Mouse (Mus musculus) testis, postnatal 10 days (tissue): ENCODE results near the gene Lrrc18.

Experiments
- DNase-seq: peaks from one replicate; pipeline ENCODE4 v3.0.0; 2021; ENCODE audit warnings: low spot score

Lrrc18 gene

DNA sequence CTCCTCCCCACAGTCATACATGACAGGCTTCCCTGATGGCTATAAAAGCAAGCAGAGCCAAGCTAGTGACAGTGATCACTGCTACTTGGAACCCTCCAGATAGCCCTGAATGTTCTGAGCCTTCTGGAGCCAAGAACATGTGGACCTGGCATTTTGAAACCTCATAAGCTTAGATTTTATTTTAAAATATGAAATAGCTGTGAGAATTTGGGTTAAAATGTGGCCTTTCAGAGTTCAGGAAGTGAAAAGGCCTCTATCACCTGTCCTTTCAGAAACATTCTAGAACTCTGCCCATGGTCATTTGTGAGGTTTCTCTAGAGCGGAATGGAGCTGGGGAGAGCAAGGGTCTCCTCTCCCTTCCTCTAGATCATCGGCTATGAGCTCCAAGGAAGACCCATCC lies at the start of gene Lrrc18:
Gene Lrrc18 (plus strand): TSS at position 301 of the 400 bp plus-strand sequence.
- no peak for DNase-seq

DNA sequence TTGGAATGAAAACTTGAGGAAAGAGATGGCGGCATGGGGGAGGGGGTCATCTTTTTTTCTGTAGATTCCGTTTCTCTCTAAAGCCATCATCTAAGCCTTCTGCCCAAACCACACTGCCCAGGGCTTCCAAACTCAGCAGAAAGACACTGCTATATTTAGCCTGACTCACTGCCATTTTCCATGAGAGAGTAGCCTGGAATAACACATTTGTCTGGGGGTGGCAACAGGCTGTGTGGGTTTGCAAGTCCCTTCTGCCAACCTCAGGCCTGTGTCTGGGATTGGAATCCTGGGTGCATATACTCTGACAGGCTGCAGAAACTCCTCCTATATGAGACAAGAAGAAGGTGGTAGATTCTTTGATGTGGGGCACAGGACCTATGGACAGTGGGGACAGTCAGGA lies 43.7 kb upstream of the Lrrc18 start:
- no peak for DNase-seq

DNA sequence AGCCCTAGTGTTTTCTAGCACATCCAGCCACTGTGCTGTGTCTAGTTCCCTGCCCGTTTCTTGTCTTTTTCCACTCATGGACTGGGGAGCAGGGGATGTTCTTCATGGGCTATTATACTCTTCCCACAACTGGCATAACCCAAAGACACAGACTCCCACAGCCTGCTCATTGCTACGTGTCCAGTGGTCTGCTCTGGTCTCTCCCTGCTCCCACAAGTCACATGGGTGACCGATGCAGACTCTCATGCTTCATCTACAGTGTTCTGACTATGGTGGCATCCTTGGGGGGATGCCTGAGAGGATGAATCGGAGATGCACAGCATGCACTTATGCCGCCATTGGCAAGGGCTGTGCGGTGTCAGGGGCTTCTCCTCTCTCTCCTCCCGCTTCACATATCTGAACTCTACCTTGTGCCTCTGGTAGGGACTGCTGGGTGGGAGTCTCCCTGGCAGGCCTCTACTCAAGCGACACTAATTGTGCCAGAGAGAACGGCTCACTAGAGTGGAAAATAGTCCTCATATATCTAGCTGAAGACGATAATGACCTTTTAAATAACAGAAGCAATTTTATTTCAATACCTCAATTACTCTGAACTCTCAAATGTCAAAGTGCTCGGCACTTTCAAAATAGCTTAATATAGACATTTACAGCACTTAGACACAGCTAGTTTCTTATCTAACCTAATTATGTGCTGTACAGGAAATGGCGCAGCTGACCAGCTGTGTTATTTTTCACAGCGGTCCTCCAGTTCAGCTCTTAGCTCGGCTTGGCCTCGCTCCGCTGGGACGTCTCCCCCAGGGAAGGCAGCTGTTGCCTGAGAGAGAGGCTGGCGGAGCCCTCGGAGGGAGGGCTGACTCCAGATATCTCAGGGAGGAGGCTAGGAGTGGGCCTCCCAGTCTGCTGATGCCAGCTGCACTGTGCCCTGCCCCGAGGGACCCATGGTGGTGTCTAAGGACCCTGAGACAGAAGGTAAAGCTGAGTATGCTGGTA lies 40.6 kb upstream of the Lrrc18 start:
- DNase-seq: peak; percentile 61

DNA sequence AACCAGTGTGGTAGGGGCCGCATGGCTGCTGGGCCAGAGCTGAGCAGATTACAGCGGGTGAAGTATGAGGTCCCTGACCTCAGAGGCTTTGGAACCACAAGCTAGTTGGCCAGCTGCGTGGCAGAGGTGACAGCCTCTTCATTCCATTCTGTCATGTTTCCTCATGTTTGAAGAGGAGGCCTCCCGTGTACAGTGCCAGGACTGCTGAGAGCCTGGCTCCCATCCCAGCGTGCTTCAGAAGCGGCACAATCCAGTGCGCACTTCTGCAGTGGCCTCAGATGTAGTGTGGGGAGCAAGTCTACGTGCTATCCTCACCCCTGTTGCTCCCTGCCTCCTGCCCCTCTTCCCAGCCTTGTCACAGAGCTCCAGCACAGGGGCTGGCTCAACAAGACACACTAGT lies 34.7 kb upstream of the Lrrc18 start:
- DNase-seq: no peak

DNA sequence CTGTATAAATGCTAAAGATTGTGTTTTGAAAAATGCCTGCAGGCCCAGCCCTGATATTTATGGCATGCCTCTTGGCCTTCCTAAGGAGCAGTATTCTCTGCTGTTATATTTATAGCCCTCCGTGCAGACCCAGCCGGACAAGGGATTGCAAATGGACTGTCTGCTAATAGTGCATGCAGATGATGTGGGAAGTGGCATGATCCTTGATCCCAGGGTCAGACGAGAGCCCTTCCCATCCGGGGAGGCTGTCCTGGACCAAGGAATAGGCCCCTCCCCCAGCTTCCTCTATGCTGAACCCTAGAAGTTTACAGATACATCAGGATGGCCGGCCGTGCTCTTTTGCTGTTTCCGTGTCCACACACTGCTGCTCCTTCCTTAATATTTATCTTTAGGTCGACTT lies 32.5 kb upstream of the Lrrc18 start:
- no peak for DNase-seq

DNA sequence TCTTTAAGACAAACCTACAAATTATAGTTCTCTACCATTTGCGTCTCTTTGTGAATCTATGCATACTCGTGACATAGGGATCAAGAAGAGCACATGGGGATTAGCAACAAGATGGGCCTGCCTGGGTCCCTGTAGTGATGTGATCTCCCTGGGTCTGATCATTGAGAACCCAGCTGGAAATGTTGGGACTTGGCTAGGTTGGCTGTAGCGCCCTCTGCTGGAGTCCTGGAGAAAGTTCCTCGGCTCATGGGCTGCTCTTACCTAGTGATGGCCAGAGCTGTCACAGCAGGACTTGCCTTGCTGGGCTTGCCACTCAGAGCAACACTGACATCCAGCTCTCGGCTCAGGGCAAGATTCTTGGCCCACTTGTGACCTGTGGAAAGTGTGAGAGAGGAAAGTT lies 30.7 kb upstream of the Lrrc18 start:
- DNase-seq: peak; percentile 85

DNA sequence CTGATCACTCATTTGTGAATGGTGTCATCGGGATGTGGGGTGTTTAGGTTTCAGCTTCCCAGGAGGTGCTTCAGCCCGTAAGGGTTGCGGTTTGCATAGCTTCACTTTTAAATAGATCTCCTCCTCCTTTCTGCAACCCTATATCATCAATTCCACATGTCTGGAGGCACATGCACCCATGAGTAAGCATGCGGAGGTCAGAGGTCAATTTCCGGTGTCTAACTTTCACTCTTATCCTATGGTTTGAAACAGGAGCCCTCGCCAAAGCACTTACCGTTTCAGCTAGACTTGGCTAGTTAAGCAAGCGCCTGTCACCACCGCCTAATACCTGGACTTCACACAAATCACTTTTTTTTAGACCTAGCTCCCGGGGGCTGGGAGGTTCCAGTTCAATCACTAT lies 26.4 kb upstream of the Lrrc18 start:
- DNase-seq: no peak

DNA sequence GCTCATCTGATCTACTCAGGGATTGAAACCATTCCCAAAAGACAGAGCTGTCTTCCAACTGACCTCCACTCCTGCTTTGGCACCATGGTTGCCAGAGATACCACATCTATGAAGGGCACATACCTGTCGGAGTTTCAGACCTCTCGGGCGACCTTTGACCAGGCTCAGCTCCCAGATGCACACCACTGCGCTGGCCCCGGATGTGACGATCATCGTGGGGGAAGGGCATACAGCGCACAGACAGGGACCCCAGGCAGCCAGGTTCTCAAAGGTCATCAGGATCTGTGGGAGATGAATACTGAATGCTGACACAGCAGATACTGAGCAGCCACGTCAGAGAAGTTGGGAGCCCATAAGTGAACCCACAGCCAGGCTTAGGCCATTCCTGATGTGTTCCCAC lies 20.5 kb upstream of the Lrrc18 start:
- no peak for DNase-seq

DNA sequence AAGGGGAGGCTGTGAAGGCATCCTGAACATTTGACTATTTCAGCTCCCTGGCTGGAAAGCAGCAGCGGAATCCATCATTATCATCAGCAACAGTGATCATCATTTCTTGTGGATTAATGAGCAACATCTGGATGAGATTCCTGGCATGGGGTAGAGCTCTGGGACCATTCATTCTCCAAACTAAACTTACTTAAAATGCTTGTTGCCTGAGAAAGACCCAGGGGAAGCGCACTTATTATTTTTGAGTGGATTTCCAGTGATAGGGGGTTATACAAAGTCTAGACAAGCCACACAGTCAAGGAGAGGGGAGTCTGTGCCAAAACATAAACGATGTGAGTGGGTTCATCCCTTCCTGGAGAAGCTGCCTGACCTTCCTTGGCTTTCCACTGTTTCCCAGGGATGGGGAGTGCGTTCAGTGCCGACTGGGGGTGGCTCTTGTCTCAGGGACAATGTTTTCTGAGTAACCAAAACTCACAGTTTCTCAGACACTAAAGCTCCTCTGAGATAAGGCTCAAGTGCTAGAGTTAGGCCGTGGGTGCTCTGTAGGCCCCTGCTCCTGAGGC lies 6.9 kb upstream of the Lrrc18 start:
- no peak for DNase-seq

DNA sequence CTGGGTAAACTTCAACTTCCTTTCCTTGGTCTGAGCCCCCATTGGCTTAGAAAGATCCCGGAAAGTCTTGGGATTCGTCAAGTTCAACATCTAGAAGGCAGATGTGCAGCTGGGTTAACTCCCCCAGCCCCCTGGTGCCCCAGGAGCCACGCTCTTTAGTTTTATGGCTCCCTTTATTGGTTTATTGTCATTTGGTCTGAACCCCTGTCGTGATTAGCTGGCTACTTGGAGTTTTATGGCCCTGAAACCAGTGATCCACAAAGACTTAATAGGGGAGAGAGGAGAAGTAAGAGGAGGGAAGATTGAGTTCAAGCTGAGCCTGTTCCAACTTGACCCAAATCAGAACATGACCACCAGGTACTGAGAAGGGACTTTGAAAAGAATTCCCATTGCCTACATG lies 4.5 kb upstream of the Lrrc18 start:
- DNase-seq: no peak

DNA sequence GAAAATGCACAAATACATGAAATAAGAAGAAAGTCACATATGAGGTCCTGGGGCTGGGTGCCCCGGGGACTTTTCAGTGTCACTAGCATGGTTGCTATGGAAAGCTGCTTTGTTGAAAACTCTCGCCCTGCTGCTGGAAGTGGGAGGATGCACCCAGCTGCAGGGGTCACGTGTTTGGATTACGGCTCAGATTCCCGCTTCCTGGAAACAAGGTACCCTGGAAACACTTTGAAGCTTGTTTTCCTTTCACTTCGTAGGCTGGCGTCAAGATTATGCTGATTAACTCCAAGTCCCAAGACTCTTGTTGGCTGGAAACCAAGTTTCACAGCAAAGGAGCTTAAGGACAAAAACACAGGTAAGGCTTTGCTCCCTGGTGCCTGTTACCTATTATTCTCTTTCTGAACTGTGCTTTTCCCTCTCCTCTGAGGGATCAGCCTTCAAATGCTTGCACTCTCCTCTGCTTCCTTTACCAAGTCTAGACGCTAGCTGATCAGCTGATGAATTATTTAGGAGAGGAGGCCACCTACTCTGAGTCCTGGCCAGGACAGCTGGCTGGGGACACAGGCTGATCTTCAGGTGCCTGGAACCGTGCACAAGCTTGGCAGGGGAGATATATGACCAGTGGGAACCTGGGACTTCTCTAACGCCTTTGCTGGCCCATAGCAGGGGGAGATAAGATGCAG lies 3.9 kb downstream of the Lrrc18 start:
- DNase-seq: no peak

DNA sequence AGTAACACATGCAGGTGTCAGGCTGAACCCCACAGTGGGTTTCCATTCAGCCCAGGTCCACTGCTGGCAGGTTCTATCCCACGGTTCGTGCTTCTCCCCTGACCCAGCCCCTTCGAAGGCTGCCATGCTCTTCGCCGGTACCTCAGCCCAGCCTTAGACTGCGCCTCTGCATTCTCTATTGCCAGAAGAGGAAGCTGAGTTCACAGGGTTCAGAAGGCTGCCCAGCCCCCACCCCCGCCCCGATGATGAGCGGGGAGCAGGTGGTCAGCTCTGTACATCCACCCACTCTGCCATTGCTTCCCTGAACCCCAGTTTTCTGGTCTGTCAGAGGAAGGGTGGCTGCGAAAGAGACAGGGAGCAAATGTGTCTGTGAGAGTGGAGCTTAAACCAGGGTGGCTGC lies 8.3 kb downstream of the Lrrc18 start:
- no peak for DNase-seq

DNA sequence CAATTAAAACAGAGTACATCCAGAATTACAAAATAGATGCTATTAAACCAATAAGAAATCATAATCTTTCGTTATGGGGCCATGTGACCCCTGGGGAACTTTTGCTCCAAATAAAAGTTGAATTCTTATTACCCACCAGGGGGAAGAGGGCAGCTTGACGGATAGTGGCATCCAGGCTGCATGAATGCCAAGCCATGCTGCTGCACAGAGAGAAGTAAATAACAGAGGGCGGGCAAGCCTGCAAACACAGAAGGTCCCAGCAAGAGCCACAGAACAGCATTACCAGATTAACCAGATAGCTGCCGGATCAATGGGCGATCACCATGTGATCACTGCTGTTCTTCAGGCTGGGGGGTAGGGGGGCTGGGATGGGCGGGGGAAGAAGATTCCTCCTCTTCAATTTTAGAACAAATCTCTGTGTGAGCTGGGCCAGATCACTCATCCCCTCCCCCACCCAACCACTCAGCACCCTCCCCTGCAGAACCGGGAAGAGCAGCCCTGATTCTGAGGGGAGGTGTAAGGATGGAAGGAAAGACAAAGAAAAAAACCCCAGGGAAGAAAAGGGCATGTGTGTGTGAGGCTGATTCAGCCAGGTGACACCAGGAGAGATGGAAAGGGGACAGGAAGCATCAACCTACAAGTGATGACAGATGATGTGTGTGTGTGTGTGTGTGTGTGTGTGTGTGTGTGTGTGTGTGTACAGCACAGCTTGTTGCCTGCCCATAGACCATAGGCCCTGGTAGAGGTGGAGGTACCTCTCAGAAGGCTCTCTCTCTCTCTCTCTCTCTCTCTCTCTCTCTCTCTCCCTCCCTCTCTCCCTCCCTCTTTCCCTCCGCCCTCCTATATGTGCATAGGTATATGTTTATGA lies 9.2 kb downstream of the Lrrc18 start:
- no peak for DNase-seq

DNA sequence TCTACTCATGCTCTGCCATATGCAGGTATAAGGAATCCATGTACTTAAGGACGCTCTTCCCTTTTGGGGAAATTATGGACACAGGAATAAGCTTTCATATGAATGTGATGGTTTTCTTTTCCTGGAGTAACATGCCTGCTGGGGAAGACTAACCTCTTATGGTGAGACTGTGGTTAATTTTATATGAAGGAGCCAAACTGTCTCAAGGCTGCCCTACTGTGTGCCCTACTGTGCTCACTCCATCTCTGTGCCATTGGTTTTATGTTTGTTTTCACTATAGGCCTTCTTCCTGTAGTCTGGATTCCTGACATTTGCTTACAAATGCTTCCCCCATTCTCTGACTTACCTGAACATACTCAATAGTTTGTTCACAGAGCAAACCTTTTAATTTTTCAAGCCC lies 13.9 kb downstream of the Lrrc18 start:
- DNase-seq: no peak

DNA sequence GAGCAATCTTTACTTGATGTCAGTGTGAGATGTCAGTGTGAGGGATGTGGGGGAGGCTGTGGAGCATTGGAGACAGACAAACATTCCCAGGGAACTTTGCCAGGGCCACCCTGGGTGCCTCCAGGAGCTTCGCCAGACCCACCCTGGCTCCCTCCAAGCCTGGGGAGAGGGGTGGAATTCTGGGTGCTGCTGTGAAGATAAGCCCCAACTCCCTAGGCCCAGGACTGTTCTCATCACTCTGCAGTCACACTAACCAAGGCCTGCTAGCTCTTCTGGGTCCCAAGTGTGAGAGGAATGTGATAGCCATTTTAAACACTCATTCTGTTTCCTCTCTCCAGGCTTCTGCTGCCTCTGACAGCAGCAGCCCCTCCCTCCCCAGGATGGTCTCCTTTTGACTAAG lies 16.5 kb downstream of the Lrrc18 start:
- DNase-seq: no peak

DNA sequence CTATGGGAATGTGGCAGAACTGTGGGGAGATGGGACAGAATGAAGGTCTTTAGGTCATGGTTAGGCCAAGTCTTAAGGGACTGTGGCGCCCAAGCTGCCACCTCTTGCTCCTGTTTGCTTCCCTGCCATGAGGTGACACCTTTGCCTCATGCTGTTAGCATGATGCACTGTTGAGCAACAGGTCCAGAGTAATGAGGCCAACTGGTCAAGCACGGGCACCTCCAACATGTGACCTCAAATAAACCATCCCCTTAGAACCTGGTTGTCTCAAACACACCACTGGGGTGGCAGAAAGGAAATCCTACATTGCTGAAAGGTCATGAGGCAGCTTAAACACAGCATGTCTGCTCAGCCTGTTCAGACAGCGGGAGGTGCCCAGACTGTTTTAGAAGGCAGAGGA lies 27.9 kb downstream of the Lrrc18 start:
- no peak for DNase-seq

DNA sequence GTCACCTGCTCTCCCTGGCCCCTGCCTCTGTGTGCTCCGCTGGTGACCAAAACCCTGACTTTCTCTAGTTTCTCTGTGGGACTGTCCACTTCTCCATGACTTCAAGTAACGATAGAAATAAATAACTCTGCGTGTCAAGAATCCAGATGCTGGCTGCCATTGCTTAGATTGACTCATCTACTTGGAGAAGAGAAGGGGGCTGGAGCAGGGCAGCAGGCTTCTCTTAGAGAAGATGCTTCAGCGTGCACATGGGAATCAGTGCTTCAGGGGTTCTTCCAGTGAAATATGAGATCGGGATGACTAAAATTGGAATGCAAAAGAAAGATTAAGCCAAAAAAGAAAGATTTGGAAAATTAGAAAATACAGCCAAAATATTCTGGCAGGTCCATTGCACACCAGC lies 28.4 kb downstream of the Lrrc18 start:
- no peak for DNase-seq

DNA sequence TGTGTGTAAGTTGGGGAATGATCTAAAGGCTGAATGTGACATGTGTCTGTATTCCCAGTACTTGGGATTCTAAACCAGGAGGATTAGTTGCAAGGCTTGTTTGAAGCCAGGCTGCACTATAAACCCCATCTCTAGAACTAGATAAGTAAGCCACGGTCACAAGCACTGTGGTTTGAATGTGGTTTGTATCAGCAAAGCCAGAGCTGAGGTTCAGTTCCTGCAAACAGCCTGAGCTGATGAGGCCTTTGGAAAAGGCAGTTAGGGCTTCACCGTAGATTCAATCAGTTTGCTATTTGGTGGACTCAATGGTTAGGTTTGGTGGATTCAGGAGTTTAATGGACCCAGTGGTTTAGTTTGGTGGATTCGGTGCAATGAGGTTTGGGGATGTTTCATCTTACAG lies 39.7 kb downstream of the Lrrc18 start:
- no peak for DNase-seq

DNA sequence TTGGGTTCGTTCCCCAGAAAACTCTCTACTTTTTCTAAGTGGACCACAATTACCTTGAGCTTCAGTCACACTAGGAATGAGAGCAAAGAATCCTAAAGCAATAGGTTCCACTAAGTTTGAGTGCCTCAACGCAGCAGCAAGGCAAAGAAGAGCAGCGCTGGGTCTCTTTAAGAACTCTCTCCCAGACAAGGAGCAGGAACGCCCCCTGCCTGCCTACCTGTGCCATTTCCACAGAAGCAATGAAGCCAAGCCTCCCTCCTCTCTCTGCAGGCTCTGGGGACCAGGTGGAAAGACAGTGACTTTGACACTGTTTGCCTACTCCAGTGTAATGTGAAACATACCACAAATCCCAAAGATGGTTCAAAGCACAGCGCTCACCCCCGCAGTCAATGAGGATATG lies 42.2 kb downstream of the Lrrc18 start:
- peak; percentile 69 for DNase-seq

DNA sequence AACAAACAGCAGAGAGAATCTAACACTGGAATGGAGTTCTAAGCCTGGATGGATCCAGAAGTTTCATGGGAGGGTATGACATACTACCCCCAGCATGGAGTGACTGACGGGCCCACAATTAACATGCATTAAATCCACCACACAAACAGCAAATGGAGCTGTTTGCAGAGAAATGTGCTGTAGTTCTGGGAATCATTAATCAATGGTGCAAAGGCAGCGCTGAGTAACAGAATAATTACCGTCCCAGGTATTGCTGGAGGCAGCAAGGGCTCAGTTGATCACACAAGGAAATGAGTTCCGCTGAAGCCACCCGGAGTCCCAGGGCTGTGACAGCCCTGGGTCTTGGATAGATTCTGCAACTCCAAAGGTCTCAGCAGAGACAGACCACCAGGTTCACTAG lies 44.2 kb downstream of the Lrrc18 start:
- no peak for DNase-seq

DNA sequence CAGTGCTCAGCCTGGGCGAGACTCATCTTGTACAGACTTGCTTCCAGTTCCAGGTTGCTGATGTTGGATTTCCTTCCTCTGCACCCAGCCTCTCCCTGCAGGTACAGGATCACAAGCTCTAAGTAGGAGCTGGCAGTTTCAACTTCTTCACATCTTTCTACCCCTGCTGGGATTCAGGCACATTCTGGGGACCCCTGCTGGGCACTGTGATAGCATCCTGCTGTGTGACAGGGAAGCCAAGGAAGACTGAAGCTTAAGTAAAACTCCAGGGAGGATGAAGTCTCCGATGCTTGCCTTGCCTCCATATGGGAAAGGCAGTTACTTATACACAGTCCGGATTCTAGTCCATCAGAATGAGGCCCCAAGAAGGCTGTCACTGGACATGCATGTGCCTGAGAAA lies 45.6 kb downstream of the Lrrc18 start:
- no peak for DNase-seq

DNA sequence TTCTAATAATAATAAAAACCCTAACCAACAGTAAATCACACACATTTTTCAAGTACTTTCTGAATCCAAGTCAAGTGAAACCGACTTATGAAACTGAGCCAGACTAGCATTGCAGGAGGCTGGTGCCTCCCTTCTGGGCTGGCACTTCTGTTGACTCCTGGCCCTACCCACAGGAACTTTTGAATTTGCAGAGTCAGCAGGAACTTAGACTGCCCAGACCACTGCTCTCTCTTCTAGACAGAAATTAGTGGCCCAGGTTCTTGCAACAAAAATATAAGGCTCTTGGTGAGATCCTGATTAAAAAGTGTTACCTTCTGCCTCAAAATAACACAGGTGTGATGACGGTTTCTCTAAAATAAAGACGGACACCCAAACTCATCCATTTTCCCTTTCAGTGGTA lies 54.0 kb downstream of the Lrrc18 start:
- DNase-seq: no peak
